Mouse (Mus musculus): ENCODE results near the gene Mcu.

DNA sequence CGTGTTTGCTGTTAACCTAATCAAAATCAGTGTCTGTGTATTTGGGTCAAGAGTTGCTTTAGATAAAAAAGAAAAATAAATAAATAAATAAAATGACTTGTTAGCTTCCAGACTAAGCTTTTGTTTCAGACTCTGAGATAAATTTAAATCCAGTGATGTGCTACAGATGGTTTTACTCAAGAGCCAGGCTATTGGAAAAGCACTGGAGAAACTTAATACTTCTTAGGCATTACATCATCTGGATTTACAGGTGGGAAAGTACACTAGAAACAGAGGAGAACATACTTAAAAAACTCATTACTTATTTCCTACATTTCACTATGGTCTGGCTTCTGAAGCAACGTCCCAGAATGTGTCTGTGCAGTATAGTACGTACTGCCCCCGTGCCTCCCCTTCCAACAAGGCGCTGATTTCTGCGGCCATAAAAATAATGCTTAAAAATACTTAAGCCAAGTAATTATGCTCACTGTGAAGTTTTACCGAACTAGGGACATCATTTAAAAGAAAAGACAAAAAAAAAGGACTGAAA lies 21.2 kb upstream of the Mcu start:
- TF ChIP-seq CTCF (IDR thresholded peaks at IDR 0.05; ENCODE audit: control insufficient read depth, insufficient read depth, insufficient replicate concordance, low read depth, low read length) (no peak), POLR2A (IDR thresholded peaks at IDR 0.05; ENCODE audit: control insufficient read depth, low read depth, low read length) (no peak)

Measured in testis, adult 2 months (tissue).